Mouse (Mus musculus): Measurements from ENCODE around the gene 1700017B05Rik.
A peak's percentile ranks its signal among the peaks of the same experiment; 100 is the strongest.

The 1700017B05Rik gene

DNA sequence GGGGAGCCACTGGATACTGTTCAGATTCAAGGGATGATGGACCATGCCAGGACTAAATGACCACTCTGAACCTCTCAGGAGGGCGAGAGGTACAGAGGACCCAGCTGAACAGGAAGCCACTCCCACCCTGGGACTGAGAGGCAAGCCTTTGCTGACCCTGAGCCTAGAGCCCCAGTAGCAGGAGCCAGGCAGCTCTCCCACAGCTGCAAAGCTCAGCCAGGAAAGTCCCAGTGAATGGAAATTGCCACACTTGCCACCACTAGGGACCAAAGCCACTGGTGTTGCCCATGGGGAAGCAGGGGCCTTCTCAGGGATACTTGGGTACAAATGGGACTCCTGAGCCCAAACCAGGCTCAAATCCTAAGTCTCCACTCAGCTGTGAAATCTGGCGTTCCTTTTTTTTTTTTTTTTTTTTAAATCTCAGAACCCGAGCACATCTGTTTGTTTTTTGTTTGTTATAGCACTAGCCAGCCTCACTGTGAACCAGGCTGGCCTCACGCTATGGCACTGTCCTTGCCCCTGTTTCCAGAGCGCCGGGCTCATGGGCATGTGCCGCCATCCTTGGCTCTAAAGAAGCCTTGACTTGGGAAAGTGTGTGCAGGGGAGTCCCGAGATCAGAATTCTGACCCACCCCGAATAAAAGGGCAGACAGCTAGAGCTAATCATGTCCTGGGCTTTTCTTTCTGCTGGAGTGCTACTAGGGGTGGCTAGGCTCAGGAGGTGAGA, 9.6 kb upstream of the 1700017B05Rik start:
- no peak for DNase-seq

- no peak for DNase-seq
Measured at GRCm38 (mm10) chr9:57271081-57271480, 8.7 kb upstream of the 1700017B05Rik start.

DNA sequence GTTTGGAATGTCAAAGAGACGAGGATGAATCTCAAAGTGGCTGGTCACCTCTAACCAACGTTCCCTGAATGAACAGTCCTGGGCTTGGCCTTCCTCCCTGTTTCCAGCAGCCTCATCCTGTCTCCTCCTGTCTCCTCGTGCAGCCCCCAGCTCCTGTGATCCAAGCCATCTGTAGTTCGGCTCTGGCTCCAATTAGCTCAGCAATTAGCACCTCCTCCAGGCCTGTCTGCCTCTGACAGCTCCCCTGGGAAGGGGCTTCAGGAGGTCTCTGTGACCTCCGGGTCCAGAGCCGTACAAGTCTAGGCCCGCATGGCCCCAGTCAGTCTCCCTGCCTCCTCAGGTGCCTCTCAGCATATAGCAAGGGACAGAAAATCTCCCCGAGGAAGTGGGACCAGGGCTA, 8.0 kb upstream of the 1700017B05Rik start:
- DNase-seq = peak; percentile 62

DNA sequence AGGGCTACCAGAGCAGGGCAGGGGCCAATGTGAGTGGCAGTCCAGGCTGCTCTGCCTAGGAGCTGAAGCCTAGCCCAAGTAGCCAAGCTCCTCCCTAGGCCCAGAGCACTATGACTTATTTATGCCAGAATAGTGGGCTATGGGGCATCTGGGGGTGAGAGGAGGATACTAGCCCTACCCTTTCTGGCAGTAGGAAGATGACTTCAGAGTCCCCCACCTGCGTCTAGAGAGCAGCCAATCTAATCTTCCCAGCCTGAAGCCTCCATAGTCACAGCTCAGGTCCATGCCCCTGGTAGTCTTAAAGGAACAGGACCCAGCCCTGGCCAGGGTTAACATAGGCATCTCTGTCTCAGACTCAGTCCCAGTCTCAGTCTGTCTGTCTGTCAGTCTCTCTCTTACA, 7.0 kb upstream of the 1700017B05Rik start:
- DNase-seq = no peak

DNA sequence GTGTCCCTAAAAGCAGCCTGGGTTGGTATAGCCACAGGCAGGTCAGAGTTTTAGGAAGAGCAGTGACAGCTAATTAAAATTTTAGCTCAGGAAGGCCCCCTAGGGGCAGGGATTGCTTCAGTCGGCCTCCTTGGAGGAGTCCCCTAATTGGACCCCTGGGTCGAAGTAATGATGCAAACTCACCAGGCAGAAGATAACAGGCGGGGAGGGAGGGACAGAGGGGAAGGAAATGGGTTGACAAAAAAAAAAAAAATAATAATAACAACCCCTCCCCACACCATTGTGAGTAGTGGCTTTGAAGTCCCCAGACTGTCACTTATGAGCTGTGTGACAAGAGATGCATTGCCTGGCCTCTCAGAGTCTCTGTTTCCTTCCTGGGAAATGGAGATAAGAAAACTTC, 6.2 kb upstream of the 1700017B05Rik start:
- peak; percentile 45 for DNase-seq

DNA sequence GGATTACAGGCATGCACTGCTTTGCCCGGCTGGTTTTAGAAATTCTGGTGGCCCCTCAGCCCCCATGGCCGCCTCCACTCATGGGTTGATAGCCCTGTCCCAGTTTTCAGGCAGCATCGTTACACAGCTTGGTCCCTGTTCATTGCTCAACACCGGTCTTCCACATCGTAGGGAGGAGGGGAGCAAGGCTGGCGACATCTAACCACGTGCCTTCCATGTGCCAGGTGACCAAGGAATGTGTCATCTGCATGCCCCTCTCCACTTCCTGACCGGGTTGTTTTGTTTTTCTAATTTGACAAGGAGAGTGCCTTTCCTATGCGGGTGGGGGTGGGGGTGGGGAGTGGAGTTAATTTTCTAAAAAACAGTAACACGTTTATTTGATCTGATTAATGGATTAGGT, 5.7 kb upstream of the 1700017B05Rik start:
- DNase-seq = no peak

- DNase-seq = no peak
Measured at GRCm38 (mm10) chr9:57267421-57267820, 5.0 kb upstream of the 1700017B05Rik start.

DNA sequence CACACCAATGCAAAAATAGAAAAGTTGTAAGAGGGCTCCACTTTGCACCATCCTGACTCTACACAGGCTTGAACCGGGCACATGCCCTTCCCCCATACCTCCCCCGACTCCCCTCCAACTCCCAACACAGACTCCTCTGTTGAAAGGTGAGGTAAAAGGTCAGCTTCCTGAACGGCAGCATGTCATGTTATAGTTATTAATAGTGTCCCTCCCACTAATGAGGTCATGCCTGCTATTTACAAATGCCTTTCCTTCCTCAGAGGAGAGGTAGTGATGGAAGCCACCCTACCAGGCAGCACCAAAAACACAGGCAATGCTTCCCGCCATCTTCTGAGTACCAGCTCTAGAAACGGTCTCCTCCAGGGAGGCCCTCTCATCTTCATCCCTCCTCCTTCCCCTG, 2.7 kb upstream of the 1700017B05Rik start:
- no peak for DNase-seq

GRCm38 (mm10) chr9:57262795-57263684, 628 bp upstream of the 1700017B05Rik start:
- DNase-seq = no peak

DNA sequence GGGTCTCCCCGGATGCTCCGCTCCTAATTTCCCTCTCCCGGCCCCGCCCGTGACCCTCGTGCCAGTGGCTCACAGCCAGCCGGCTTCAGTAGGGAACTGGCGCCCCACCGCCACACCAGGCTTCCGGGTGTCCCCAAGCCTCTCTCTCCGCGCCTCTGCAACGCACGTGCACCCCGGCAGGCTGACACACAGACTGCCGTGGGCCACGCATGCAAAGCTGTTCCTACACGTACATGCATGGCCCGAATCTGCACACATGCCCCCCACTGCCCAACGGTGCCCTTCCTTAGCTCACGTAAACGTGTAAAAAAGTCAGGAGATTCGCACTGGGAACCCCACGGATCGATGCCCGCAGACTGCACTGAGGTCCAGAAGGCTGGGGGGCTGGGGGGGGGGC, 898 bp downstream of the 1700017B05Rik start:
- DNase-seq = peak; percentile 80

DNA sequence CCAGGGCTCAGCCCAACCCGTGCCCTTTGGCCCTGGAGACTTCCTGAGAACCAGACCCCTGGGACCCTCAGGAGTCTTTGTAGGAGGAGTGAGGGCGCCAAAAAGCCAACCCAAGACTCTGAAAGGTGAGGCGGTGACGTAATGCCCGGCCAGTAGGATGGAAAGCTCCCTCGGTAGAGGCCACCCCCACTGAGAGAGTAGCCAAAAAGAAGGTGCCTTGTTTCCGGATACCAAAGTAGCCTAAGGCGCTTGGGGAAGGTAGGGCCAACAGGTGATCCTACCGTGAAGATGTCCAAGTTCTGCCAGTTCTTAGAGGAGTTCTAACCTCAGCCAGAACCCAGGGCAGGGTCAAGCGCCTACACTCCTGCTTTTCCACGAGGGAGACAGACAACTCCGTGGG, 1.5 kb downstream of the 1700017B05Rik start:
- peak; percentile 26 for DNase-seq

- DNase-seq = peak; percentile 97
Measured at GRCm38 (mm10) chr9:57259736-57260135, 2.7 kb downstream of the 1700017B05Rik start.

DNA sequence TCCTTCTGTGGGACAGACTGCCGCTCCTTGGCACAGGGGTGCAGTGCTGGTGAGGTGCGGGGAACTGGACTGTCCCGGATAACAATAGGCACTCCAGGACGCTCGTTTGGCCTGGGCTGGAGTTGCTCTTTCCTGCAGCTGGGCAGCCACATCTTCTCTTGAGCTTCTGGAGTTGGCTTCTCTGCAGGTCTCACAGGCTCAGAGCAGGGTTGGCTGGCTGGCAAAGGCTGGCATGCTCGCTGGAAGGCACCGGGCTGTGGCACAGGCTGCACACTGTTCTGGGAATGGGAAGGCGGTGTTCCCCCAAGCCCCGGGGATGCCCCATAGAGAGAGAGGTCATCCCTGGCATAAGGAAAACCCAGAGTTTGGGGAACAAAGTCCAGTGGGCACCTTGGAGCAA, 4.8 kb downstream of the 1700017B05Rik start:
- DNase-seq = no peak

DNA sequence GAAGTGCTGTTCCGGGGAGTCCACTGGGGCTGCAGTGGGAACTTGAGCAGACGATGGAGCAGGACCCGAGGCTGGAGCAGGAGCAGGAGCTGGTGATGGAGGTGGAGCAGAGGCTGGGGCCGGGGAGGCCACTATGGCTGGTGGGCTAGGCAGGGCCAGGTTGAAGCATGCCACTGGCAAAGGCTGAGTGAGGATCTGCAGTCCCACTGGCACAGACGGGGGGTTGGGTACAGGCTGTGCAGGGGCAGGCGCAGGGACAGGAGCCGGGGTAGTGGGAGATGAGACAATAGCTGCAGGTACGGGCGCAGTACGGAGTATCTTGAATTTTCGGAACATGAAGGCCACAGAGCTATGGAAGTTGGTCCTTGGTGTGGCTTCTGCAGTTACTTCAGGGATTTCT, 5.6 kb downstream of the 1700017B05Rik start:
- no peak for DNase-seq

DNA sequence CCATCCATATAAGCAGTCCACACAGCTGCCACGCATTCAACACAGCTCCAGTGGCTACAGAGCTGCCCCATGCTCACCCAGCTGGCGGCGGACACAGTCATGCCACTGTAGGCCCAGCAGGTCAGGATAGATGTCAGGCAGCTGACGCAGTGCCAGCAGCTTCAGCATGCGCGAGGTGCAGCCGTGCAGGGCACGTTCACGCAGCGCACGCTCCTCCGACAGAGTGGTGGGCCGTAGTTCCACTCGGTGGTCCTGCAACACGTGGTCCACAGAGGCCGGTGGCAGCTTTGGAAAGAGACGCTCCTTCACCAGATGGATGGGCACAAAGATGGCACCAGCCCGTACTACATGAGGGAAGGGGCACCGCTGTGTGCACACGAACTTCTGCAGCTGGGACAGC, 6.1 kb downstream of the 1700017B05Rik start:
- no peak for DNase-seq

GRCm38 (mm10) chr9:57254823-57255495, 7.5 kb downstream of the 1700017B05Rik start:
- DNase-seq = no peak

DNA sequence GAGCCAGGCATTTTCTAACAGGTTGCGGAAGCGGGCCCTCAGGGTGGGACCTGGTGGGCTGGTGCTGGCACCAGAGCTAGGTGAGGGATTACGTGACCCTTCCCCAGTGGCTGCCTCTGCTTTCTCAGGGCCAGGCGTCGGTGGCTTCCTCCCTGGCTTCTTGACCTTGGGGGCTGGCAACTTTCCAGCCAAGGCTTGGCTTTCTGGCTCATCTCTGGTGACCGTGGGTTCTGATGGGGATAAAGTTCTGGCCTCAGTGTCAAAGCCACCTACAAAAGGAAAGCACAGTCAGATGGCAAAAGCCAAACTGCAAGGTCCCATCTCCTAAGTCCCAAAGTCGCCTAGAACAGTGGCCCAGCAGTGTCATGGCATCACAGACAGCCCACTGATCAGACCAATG, 8.4 kb downstream of the 1700017B05Rik start:
- DNase-seq = peak; percentile 39

GRCm38 (mm10) chr9:57251139-57251538, 11.3 kb downstream of the 1700017B05Rik start:
- no peak for DNase-seq

GRCm38 (mm10) chr9:57250026-57250425, 12.4 kb downstream of the 1700017B05Rik start:
- no peak for DNase-seq

DNA sequence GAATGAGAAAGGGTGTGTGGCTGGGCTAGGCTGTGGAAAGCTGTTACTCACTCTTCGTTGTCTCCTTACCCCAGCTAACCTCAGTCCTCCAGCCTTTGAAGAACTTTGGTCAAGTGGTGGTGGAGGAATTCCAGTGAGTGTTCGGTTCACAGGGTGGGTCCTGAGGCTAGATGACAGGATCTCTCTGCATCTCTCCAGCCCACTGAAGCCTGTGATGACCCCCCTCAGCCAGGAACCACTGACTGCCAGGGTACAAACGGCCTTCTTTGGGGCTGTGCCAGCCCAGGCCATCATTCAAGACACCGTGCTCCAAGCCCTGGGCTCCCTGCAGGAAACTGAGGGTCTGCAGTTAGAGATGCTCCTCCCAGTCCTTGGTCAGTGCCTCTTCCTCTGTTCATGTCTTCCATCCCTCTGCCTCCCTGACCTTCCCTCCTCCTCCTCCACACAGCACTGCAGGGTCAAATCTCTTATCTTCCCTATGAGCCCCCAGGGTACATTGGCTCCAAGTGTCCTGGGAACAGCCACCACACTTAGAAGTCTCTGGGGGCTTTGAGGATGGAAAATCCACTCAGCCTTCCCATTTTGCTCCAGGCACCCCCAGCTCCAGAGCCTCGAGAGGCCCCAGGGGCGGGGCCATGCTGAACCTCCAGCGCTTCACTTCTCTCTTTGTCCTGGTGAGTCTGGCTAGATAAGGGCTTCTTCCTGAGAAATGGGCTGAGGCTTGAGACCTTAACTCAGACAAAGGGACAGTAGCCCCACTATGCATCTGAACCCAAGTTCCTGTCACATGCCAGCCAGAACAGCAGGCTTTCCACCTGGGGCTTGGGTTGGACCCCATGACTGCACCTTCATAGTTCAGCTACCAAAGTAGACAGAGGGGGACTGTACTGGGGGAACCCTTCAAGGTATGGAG, 14.1 kb downstream of the 1700017B05Rik start:
- no peak for DNase-seq

GRCm38 (mm10) chr9:57247201-57247671, 15.2 kb downstream of the 1700017B05Rik start:
- DNase-seq = peak; percentile 55

- DNase-seq = no peak
Measured at GRCm38 (mm10) chr9:57246482-57246881, 15.9 kb downstream of the 1700017B05Rik start.

All from kidney, postnatal 10 days (tissue).